Mouse (Mus musculus): ENCODE measurements around the gene 4931440F15Rik.

DNA sequence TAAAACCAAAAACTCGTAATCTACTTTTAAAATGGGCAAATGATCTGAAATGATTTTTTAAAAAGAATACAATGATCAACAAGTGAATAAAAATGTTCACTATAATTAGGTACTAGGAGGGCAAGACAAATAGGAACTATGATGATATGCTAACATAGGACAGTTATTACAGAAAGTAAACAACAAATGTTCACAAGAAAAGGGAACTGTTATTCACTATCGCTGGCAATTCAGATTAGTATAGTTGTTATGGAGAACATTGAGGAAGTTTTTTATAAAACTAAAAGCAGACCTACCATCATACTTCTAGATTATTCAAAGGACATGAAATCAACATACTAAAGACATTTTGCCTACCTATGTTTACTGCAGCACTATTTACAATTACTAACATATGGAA is 44.7 kb upstream of the 4931440F15Rik start:
- no peak for TF ChIP-seq CTCF (IDR thresholded peaks at IDR 0.05; ENCODE audit: low read depth, low read length)
- TF ChIP-seq POLR2AphosphoS5 (IDR thresholded peaks at IDR 0.05; ENCODE audit: insufficient replicate concordance, low read depth, low read length): no peak
- TF ChIP-seq GATA1 (IDR thresholded peaks at IDR 0.05; ENCODE audit: borderline replicate concordance, low read length): no peak
